Mouse (Mus musculus) cortical plate, adult 2 months (tissue): ENCODE data around the gene Atp5g2.

Experiments used
- CTCF ChIP-seq: fragments of 200-500 bp; IDR thresholded peaks from 2 replicates; pipeline ENCODE4 v1.5.1; 2011; ENCODE audit warnings: mild to moderate bottlenecking, control low read depth, low read length; ENCODE audit not compliant: insufficient read depth; ENCODE audit errors: extremely low read depth
- POLR2A ChIP-seq: fragments of 200-500 bp; IDR thresholded peaks from 2 replicates; pipeline ENCODE4 v1.6.1; 2011; ENCODE audit warnings: mild to moderate bottlenecking, low read length, control low read depth; ENCODE audit not compliant: insufficient read depth; ENCODE audit errors: extremely low read depth

DNA sequence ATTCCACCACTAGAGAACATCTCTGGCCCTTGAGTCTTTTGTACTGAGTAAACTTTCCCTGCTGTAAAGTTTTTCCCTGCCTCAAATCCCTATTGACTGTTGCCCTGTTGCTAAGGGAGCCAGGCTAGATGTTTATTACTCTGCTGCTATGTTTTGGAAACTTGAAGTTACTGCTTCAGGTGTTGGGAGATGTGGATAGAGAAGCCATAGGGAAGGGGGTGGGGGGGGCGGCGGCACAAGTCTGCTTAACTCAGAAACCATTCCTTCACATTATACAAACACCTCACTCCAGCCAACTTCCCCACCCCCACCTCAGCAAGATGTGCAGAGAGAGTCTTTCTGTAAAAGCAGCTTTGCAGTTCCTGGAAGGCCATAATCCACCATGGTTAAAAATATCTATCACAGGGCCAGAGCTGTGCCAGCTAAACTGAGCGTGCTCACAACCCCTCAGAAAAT lies 14.2 kb downstream of the Atp5g2 start:
- no peak for TF ChIP-seq CTCF
- no peak for TF ChIP-seq POLR2A
